Mouse (Mus musculus) B cell, adult 2 months (primary cell): ENCODE measurements around the gene 2010003K11Rik.

Experiments used
- DNase-seq, 2 experiments: peaks; one replicate each; pipeline ENCODE4 v3.0.0; 2022

Gene 2010003K11Rik

DNA sequence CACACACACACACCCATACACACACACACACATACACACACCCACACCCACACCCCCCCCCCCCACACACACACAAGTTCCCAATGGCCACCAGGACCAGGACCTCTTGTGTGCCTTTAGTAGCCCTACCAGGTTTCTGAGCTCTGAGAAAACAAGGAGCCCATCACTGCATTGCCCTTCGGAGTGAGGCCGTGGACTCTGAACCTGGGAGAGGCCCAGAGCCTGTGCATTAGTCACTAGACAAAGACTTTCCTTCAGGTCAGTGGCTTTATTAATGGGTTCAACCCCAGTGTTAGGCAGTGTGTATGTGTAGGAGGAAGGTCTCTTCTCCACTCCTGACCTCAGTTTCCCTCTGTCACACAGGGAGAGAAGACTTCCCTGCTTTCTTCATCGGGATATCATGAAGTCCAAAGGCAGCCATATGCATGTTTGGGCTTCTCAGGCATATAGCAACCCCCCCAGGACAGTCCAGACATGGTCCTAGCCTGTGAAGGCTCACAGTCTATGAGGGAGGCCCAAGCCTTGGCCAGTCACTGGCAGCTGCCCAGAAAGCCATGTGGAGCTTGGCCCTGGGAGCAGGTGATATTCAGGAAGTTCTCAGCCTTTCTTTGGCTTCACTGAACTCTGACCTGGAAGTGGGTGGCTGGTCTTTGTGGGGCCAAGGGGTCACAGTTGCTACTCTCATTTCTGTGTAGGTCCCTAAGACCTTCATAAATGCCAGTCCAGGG is 1.7 kb downstream of the 2010003K11Rik start:
- no peak for DNase-seq

GRCm38 (mm10) chr19:4495814-4496213 is 2.6 kb downstream of the 2010003K11Rik start:
- DNase-seq, result no peak

DNA sequence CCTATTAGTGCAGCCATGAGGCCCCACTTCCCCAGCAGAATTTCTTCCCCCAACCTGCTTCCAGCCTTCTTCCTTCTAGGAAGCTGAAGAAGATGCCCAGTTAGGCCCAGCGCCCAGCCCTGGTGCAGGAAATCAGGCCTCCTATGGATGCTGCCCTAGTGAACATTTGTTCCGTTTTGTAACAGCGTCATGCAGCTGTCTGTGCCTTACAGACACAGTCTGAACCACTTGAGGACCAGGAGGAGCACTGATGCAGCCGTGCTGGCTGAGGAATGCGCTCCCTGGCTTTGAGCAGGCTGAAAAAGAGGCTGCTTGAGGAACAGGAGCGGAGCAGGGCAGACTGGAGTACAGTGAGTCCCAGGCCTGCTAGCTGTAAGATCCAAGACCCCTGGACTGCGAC is 3.7 kb downstream of the 2010003K11Rik start:
- no peak for DNase-seq

DNA sequence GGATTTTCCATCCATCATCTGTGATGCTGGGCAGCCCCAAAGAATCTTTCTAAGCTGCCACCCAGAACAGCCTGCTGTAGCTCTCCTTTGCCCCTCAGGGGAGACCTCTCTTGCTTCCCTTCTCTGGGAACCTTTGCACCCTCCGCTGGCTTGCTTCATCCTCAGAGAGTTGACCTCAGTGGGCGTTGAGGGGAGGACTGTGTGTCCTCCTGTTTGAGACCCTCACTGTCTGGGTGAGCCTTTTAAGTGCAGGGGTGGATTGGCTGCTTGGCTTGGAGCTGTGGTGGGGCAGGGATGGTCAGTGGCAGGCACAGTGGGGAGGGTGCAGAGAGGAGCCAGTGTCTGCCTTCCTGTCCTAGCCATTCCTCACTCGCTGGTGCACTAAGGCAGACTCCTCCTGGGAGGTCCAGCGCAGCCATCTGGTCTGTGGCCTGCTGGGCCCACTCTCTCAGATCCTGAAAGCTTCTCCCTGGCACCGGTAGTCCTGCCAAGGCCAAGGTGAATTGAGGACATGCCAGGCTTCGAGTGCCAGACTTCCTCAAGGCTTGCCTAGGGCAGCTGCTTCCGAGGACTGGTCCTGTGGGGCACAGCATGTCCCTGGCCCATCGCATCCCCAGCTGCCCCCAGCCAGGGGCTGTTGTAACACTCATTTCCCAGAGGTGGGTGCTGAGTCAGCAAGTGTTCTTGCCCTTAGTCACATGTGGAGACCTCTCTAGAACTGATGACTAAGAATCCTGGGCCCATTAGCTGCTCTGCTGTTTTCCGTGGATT is 5.7 kb downstream of the 2010003K11Rik start:
- no peak for DNase-seq

GRCm38 (mm10) chr19:4491080-4491695 is 7.2 kb downstream of the 2010003K11Rik start:
- no peak for DNase-seq

GRCm38 (mm10) chr19:4487877-4488276 is 10.5 kb downstream of the 2010003K11Rik start:
- DNase-seq, result no peak

DNA sequence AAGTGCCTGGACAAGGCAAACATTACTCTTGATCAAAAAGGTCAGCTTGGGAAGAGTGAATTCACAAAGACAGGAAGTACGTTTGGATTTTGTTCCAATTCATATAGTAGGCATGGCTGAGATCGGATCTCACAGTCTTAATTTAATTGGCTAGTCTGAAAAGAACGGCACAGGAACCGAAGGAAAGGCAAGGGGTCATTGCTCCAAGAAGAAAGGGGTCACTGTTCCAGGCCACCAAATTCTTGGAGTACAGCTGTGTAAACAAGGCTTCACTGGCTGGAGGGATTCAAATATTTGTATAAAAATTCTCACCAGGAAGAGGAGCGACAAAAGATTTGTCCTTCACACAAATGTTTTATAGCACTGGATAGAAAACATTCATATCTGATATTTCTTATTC is 13.4 kb downstream of the 2010003K11Rik start:
- DNase-seq, result no peak

- DNase-seq, result no peak
Observed at GRCm38 (mm10) chr19:4482111-4482859, 16.1 kb downstream of the 2010003K11Rik start.

DNA sequence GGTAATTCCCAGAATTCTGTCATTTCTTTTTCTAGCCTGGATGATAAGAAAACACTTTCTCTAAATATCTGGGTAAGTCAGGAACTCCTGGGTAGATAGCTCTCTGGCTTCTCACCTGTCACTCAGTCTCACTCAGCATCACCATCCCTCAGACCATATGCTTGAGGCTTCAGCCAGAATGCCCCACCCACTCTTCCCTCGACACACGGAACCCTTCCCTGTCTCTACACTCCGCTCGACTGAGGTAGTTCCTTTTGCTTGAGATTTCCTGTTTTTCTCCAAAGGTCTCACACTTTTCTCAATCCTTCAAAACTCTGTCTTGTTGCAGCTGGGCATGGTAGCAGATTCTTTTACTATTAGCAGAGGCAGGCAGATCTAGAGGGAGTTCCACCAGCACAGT is 17.1 kb downstream of the 2010003K11Rik start:
- no peak for DNase-seq

DNA sequence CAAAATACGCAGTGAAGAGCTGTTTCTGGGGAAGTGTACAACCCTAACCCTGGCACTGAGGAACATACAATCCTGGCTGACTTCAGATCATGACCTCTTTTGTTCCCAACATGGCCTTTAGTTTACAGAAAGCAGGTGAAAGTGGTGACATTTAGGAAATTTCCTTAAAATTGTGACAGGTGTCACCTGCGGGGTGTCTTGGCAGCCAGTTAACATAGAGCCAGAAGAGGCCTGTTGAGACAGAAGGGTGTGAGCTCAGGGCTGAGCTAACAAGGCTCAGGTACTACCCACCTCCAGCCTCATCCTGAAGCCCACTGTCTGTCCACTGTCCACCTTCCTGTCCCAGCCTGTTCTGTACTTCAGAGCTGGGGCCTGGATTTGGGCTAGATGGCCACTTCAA is 18.3 kb downstream of the 2010003K11Rik start:
- no peak for DNase-seq

GRCm38 (mm10) chr19:4478190-4478516 is 20.2 kb downstream of the 2010003K11Rik start:
- DNase-seq, result peak; percentile 17 to 25

DNA sequence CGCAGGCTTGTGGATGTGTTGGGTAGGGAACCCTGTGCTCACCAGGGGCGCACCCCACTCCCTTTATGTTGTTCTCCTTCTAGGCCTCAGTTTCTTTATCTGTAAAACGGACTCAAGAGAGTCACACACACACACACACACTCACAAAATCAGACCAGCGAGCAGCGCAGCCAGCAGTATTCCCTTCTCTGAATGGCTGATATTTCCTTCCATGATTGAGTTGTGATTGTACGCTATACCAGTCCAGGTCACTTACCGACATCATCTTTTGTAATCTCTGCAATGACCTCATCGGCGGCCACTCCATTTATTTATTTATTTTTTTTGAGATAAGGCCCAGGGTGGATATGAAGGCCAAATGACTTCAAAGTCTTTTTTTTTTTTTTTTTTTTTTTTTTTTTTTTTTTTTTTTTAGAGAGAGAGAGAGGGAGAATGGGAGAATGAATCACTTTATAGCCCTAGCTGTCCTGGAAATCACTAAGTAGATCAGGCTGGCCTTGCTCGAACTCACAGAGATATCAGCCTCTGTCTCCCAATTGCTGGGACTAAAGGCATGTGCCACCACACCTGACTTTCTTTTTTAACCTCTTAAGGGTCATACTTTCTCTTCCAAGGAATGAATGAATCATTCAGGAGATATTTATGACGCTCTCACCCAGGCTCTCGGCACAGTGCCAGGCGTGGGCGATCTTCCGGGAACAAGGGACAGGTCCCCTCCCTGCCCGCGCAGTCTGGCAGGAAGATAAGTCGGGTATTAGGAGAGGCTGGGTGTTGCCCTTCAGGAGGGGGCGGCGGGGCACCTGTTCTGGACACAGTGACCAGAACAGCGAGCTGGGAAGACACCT is 20.8 kb downstream of the 2010003K11Rik start, which contains the start of gene Syt12:
TSS of gene Syt12 (minus strand) at position 103 of the 845 bp plus-strand sequence.
- DNase-seq, result no peak

GRCm38 (mm10) chr19:4476601-4477257 is 21.7 kb downstream of the 2010003K11Rik start:
- DNase-seq, result no peak

DNA sequence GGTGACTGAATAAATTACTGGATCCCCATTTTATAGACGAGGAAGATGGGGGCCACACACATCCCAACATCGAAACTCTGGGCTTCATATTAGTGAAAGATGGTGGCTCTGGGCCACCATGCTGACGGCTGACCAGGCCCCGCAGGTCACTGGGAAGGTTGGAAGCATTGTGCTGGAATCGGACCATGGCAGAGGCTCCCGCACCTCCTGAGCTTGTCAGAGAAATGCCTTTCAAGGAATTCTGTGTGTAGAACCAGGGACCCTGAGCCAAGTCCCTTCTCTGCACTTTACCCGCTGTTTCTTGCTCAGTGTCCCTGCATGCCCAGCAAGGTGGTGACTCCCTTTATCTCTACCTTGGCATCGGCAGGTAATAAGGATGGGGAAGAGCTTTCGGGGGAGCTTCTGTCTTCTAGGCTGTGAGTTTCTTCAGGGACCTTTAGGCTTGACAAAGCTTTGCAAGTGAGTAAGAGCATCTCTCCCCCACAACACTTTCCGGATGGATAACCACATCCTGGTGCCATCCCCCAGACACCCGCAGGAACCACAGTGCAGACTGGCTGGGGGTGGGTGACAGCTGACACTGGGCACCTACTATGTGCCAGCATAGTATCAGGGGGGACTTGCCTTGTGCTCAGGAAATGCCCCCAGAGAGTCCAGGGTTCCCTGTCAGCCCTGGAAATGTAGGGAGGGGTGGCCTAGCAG is 23.0 kb downstream of the 2010003K11Rik start:
- no peak for DNase-seq

DNA sequence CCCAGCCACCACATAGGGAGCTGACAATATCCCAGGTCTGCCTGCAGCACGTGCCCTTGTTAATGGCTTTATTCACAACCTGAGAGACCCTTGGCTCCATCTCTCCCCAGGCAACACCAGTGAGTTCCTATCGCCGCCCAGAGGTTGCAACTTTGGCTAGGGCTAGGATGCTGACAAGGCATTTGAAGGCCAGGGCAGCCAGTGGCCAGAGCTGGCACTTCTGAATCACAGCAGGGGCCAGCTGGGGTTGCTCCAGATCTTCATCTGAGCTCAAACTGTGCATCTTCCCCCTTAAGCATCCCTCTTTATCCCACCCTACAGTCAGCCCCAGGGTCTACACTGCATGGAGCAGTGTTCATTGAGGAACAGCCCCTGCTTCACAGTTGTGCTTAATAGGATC is 23.6 kb downstream of the 2010003K11Rik start:
- no peak for DNase-seq

- no peak for DNase-seq
Observed at GRCm38 (mm10) chr19:4473549-4473948, 24.8 kb downstream of the 2010003K11Rik start.

DNA sequence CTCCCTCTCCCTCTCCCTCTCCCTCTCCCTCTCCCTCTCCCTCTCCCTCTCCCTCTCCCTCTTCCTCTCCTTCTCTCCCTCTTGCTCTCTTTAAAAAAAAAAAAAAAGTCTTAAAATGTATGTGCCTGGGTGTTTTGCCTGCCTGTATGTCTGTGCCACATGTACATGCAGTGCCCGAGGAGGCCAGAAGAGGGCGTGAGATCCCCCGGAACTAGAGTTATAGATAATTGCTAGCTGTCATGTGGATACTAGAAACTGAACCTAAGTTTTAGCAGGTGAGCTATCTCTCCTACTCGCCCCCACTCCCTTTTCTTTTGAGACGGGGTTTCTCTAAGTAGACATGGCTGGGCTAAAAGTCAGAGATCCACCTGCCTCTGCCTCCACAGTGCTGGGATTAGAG is 30.0 kb downstream of the 2010003K11Rik start:
- peak; percentile 44 to 55 for DNase-seq

GRCm38 (mm10) chr19:4464666-4465065 is 33.7 kb downstream of the 2010003K11Rik start:
- no peak for DNase-seq

- no peak for DNase-seq
Observed at GRCm38 (mm10) chr19:4461981-4462380, 36.4 kb downstream of the 2010003K11Rik start.

DNA sequence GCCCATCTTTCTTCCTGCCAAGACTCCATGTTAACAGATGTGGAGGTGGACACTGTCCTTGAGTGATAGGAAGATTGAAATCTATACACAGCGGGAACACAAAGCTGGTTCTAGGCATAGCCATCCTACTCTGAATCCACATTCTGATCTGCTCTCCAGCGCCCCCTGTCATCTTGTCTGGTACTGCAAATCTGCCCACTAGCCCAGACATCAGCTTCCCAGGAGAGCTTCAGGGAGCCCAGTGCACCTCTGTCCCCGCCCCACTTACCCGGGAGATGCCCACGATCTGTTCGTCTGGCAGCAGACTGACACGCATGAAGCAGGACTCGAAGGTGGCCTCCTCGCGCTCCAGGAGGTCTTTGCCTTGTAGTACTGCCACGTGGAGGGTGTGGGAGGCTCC is 42.2 kb downstream of the 2010003K11Rik start:
- DNase-seq, result peak; percentile 79
